Mouse (Mus musculus) lung, postnatal 10 days (tissue): ENCODE results near the gene Wtip.
"Not testable (repeated sequence)": the region's sequence is repeated elsewhere in the genome, so short reads cannot be mapped to it uniquely, and the experiment has no call there.

ENCODE experiments used
- DNase-seq: peaks from one replicate; pipeline ENCODE4 v3.0.0; 2021

The Wtip gene

DNA sequence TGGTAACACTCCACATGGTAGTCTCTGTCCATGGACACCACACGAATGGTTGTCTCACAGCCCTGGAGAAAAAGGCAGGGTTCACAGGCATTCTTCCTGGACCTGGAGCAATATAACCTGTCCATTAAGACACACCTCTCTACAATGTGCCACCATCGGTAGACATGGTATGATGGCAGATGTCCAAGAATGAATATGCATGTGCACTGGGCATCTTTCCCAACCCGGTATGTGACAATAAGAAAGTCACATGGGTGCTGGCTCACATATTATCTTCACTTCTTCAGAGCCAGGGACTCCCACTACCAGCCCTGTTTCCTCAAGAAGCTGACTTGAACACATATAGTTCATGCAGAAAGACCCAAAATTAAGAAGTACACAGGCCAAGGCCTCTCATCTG is 16.5 kb downstream of the Wtip start:
- no peak for DNase-seq

DNA sequence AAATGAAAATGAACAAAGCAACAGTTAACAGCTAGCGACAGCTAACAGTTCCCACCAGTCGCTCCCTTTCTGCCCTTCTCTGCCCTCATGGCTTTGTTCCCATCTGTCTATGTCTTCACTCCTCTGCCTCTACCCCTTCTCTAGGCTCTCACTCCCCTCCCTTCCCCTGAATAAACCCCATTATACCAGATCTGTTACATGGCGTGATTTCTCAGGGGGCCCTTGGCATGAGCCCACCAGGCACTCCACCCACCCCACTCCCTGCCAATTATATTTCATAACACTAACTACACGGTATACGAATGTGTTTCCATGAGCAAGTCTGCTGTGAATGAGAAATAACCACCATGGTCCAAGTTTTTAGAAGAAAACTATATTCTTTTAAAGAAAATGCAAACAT is 23.9 kb downstream of the Wtip start:
- no peak for DNase-seq

DNA sequence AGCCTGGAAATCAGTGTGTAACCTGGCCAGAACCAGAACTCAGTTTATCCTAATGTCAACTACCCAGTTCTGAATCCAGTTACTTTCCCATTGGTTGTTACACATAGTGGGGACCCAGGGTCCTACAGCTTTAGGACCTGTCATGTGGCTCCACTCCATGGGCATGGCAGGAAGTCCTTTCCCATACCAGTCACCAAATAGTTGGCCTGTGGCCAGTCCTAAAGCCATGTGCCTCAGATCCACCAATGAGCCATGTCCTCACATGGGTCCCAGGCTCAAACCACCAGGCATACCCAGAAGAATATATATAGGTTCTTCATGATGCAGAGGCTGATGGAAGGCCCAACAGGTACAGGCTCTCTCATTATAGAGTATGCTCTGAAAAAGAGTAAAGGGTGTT is 31.8 kb downstream of the Wtip start:
- DNase-seq = no peak

DNA sequence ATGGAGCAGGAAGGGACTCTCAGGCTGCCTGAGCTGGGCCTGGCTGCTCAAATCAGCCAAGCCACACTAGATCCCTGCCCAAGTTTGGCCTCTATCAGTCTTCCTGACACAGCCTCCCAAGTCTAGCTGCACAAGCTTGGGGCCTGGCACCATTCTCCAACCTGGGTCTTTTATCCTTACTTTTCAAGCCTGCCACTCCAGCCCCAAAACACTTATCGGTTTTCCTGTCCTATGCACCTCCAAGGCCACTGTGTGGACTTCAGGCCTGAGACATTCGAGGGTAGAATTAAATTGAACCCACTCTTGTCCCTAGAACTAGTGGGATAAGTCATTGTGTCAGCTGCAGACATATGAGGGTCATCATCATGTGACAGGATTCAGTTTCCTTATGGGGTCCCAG is 33.1 kb downstream of the Wtip start:
- no peak for DNase-seq

DNA sequence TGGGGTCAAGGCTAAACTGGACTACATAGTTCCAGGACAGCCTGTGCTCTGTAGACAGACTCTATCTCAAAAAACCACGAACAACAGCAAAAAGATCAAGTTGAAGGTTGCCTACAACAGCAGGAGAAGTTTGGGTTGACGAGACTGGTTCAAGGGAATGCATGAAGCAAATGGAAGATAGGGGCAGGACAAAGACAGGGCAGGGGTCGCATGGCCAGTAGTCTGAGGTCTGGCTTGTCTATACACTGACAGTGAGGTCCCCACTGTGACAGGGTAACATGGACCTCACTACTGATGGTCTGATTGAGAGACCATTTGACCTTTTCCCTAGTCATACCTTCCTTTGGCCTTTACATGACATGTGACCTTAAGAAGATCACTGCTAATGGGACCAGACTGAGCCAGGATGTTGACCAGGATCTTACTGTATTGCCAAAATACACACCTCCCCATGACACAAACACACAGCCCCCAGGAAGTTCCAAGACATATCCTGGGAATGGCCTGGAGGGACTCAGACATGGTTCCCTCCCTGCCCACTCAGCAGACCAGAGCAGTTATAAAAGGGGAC is 38.1 kb downstream of the Wtip start, which contains the start of gene Scgb1b30:
Gene Scgb1b30, plus strand, starts transcription at position 521 of the 571 bp plus-strand sequence.
- DNase-seq = no peak

DNA sequence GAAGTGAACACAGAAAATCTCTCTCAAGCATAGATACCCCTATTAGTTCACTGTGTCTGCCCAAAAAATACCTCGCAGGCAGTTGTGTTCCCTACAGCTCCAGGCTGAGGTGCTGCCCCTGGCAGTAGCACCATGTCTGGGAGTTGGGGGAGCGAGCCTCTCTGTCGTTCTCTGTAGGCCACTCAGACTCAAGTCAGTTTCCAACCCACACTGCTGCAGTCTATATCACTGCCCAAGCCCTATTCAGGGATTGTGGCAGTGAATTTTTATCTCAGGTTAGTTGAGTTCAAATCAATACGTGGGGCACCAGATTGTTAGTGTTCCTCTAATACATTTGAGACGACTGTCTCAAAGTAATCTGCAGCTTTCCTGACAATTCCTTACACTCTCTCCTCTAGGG is 64.9 kb downstream of the Wtip start:
- not testable (repeated sequence) for DNase-seq
